Mouse (Mus musculus): Measurements from ENCODE around the gene Gm28710. TPM values are rescaled to one million over a fixed set of nuclear protein-coding genes. Genes with fewer than 3 reads are reported as not detected.

The Gm28710 gene
- 0.05 TPM in 1 of 2 replicates, not detected in the other for polyA plus RNA-seq (2015; fragmentation: Nextera tagmentation; extraction: Ambion mirVana)

GRCm38 (mm10) chr5:16791243-16791860 is at the start of gene Gm28710:
Gene Gm28710 (plus strand): TSS chr5:16791810.
- H3K36me3 ChIP-seq = no peaks in the 10 kb centered on the region
- no peak within 1 kb of the TSS for H3K9ac ChIP-seq
- WGBS = 71% methylated on average over 4 of the region's 4 CpGs
- no peak within 1 kb of the TSS for H3K4me2 ChIP-seq (replicated peaks)
- H3K9me3 ChIP-seq = no peaks in the 10 kb centered on the region
- no peak within 1 kb of the TSS for H3K27ac ChIP-seq
- H3K27me3 ChIP-seq = no peaks in the 10 kb centered on the region
- no peaks in the 10 kb centered on the region for H3K4me1 ChIP-seq
- ATAC-seq (ENCODE audit: low FRiP score, low read depth) = no peak
- no peak within 1 kb of the TSS for H3K4me3 ChIP-seq

- no peak overlapping the region for H3K27ac ChIP-seq
- ATAC-seq (ENCODE audit: low FRiP score, low read depth) = no peak
- no peaks in the 10 kb centered on the region for H3K36me3 ChIP-seq
- H3K4me1 ChIP-seq = peaks cover 5% of the 10 kb centered on the region
- no peak overlapping the region for H3K4me2 ChIP-seq (replicated peaks)
- no peaks in the 10 kb centered on the region for H3K27me3 ChIP-seq
- H3K9ac ChIP-seq = no peak overlapping the region
- H3K4me3 ChIP-seq = no peak overlapping the region
- 55% methylated on average over 2 of the region's 2 CpGs for WGBS
- H3K9me3 ChIP-seq = 0 out of 2 replicates have a peak, but pooled peaks cover 4% of the 10 kb centered on the region
Measured at GRCm38 (mm10) chr5:16777176-16777575, 14.4 kb upstream of the Gm28710 start.

- WGBS = 19% methylated on average over 6 of the region's 6 CpGs
- Histone ChIP-seq H3K4me3 (no peak overlapping the region), H3K9ac (no peak overlapping the region), H3K27ac (peak overlapping the region; percentile 73), H3K4me1 (peaks cover 5% of the 10 kb centered on the region), H3K4me2 (replicated peaks) (peak overlapping the region; percentile 31; the same call in 1 of the 2 replicates), H3K9me3 (no peaks in the 10 kb centered on the region), H3K27me3 (no peaks in the 10 kb centered on the region), H3K36me3 (no peaks in the 10 kb centered on the region)
- peak; percentile 88 for ATAC-seq (ENCODE audit: low FRiP score, low read depth)
Measured at GRCm38 (mm10) chr5:16778610-16779172, 12.9 kb upstream of the Gm28710 start.

DNA sequence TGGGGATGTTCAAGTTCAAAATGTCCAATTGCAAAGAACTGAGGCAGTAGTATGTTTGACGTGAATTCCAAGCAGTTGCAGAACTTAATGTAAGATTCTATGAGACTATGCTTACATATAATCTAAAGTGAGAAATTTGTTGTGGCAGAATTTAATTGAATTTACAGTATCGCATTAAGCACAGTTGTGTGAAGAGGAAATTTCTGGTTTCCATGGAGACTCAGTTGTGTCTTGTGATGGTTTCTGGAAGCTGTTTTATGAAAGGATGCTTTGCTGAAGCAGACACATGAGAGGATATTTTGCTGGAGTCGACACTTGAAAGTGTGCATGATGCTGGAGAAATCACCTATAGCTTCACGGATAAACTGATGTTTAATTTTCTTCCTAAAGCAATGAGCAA is 6.0 kb upstream of the Gm28710 start:
- H3K36me3 ChIP-seq = no peaks in the 10 kb centered on the region
- no peaks in the 10 kb centered on the region for H3K27me3 ChIP-seq
- 84% methylated on average over 4 of the region's 4 CpGs for WGBS
- no peak for ATAC-seq (ENCODE audit: low FRiP score, low read depth)
- no peak overlapping the region for H3K4me3 ChIP-seq
- H3K4me2 ChIP-seq (replicated peaks) = no peak overlapping the region
- H3K9ac ChIP-seq = no peak overlapping the region
- H3K27ac ChIP-seq = no peak overlapping the region
- no peaks in the 10 kb centered on the region for H3K9me3 ChIP-seq
- H3K4me1 ChIP-seq = no peaks in the 10 kb centered on the region

DNA sequence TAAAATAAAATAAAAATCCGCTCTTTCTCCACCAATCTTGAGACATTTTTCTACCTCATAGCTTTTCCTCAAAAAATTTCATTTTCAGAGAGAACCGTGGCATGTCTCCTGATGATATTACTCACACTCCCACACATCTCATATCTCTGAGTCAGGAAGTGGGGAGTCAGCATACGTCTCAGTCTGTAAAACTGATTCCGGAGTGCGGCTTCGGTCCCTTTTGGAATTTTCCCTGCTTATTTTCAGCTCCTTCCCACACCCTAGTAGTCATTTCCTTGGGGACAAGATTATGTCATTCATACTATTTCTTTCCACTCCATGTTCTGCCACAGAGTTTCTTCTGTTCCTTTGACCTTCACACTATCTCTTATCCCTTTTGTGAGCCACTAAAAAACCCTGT is 3.4 kb downstream of the Gm28710 start:
- Histone ChIP-seq H3K36me3 (no peaks in the 10 kb centered on the region), H3K4me2 (replicated peaks) (no peak overlapping the region), H3K4me3 (no peak overlapping the region), H3K4me1 (no peaks in the 10 kb centered on the region), H3K9me3 (no peaks in the 10 kb centered on the region), H3K9ac (no peak overlapping the region), H3K27me3 (no peaks in the 10 kb centered on the region), H3K27ac (no peak overlapping the region)
- WGBS = 90% methylated on average over 6 of the region's 6 CpGs
- no peak for ATAC-seq (ENCODE audit: low FRiP score, low read depth)

DNA sequence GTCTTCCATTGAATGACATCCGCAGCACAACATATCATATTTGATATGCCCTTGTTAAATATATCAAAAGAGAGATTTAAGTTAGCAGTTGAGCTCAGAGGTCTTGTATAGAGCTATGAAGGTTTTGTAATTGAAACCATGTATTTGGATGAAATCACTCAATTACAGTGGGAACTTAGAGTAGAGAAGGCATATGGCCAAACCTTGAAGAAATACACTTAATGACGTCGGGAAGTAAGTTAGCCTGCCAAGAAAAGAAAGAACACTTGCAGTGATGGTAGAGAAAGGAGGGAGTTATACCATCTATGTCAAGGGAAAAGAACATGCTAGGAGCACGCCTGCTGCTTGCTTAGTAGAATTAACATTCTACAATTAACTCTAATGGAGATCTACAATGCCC is 11.1 kb downstream of the Gm28710 start:
- Histone ChIP-seq H3K4me3 (no peak overlapping the region), H3K4me1 (no peaks in the 10 kb centered on the region), H3K4me2 (replicated peaks) (no peak overlapping the region), H3K36me3 (no peaks in the 10 kb centered on the region), H3K9me3 (no peaks in the 10 kb centered on the region), H3K9ac (no peak overlapping the region), H3K27me3 (no peaks in the 10 kb centered on the region), H3K27ac (no peak overlapping the region)
- ATAC-seq (ENCODE audit: low FRiP score, low read depth) = peak; percentile 24; the same call in 1 of the 2 replicates
- 61% methylated on average over 4 of the region's 4 CpGs for WGBS

DNA sequence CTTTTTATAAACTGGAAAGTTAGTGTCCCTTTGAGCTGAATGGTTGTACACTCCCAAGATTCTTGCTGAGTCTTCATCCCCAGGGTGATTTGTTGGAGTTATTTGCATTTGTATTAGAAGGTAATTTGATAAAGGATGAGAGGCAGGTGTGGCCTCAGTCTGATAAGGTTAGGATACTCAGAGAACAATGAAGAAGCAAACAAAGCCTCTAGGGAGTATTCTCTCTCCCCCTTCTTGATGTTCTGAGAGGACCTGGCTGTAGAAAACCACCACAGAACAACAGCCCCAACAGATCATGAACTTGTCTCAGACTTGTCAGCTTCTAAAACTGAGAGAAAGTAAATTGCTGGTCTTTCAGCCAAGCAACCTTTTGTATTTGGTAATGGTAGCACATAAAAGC is 47.4 kb downstream of the Gm28710 start:
- Histone ChIP-seq H3K27ac (no peak overlapping the region), H3K27me3 (no peaks in the 10 kb centered on the region), H3K4me2 (replicated peaks) (no peak overlapping the region), H3K4me1 (peaks cover 4% of the 10 kb centered on the region; the same call in 1 of the 2 replicates), H3K36me3 (no peaks in the 10 kb centered on the region), H3K4me3 (no peak overlapping the region), H3K9ac (no peak overlapping the region), H3K9me3 (no peaks in the 10 kb centered on the region)
- no peak for ATAC-seq (ENCODE audit: low FRiP score, low read depth)

- 52% methylated on average over 2 of the region's 2 CpGs for WGBS
- Histone ChIP-seq H3K36me3 (no peaks in the 10 kb centered on the region), H3K4me2 (replicated peaks) (no peak overlapping the region), H3K4me3 (no peak overlapping the region), H3K9ac (no peak overlapping the region), H3K4me1 (no peaks in the 10 kb centered on the region), H3K27ac (no peak overlapping the region), H3K27me3 (no peaks in the 10 kb centered on the region), H3K9me3 (no peaks in the 10 kb centered on the region)
- ATAC-seq (ENCODE audit: low FRiP score, low read depth) = no peak
Measured at GRCm38 (mm10) chr5:16869309-16869915, 77.8 kb downstream of the Gm28710 start.

DNA sequence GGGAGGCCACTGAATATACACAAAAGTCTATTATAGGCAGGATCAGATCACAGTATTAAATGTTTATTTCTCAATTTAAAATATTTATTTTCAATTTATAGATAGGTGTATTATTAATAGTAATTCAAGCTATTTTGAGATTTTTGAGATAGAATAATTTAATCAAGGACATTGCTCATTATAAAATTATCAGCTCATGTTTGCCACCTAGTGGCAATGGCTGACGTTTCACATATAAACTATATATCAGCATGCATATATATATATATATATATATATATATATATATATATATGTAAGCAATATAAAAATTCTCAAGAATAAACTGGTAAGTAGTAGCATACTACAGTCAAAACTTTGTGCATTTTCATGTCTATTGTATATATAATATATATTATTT is 102.6 kb downstream of the Gm28710 start:
- Histone ChIP-seq H3K4me2 (replicated peaks) (no peak overlapping the region), H3K9me3 (no peaks in the 10 kb centered on the region), H3K27me3 (no peaks in the 10 kb centered on the region), H3K27ac (no peak overlapping the region), H3K4me3 (no peak overlapping the region), H3K4me1 (no peaks in the 10 kb centered on the region), H3K9ac (no peak overlapping the region), H3K36me3 (no peaks in the 10 kb centered on the region)
- no peak for ATAC-seq (ENCODE audit: low FRiP score, low read depth)
- WGBS = 16% methylated on average over 1 of the region's 1 CpGs

DNA sequence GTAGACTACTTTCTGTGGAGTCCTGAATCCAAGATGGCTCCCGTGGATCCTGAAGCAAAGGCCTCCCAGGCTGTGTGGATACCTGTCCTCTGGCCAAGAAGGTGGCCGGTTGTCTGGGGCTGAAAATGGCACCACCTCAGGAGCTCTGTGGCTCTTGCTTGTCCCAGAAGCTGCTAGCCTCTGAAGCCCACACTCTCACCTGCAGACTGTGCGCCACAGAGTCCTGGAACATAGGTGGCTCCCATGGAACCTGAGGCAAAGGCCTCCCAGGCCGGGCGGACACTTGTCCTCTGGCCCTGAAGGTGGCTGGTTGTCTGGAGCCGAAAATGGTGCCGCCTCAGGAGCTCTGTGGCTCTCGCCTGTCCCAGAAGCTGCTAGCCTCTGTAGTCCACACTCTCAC is 128.2 kb downstream of the Gm28710 start:
- no peaks in the 10 kb centered on the region for H3K4me1 ChIP-seq
- ATAC-seq (ENCODE audit: low FRiP score, low read depth) = no peak
- H3K9ac ChIP-seq = no peak overlapping the region
- no peaks in the 10 kb centered on the region for H3K36me3 ChIP-seq
- H3K4me3 ChIP-seq = no peak overlapping the region
- H3K27ac ChIP-seq = no peak overlapping the region
- H3K4me2 ChIP-seq (replicated peaks) = no peak overlapping the region
- 86% methylated on average over 8 of the region's 8 CpGs for WGBS
- no peaks in the 10 kb centered on the region for H3K27me3 ChIP-seq
- H3K9me3 ChIP-seq = no peaks in the 10 kb centered on the region

- no peaks in the 10 kb centered on the region for H3K9me3 ChIP-seq
- no peak overlapping the region for H3K4me3 ChIP-seq
- 57% methylated on average over 1 of the region's 1 CpGs for WGBS
- no peak overlapping the region for H3K4me2 ChIP-seq (replicated peaks)
- no peak overlapping the region for H3K9ac ChIP-seq
- no peaks in the 10 kb centered on the region for H3K36me3 ChIP-seq
- H3K4me1 ChIP-seq = no peaks in the 10 kb centered on the region
- no peak for ATAC-seq (ENCODE audit: low FRiP score, low read depth)
- H3K27ac ChIP-seq = no peak overlapping the region
- H3K27me3 ChIP-seq = no peaks in the 10 kb centered on the region
Measured at GRCm38 (mm10) chr5:16922473-16922872, 130.9 kb downstream of the Gm28710 start.
